Comparison of ENCODE assay signal across 9 mouse cellular contexts in the genomic region with DNA sequence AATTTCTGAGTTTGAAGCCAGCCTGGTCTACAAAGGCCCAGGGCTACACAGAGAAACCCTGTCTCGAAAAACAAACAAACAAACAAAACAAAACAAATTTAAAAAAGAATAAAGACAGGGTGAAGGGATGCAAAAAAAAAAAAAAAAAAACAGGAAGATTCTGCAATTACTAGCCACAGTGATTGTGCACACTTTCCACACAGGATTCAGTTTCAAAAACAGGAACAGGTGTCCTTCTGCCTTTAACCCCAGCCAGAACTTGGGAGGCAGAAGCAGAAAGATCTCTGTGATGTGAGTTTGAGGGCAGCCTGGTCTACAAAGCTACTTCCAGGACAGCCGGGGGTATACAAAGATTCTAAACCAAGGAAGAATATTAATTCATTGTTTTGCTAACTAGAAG. TPM values are rescaled to one million over a fixed set of nuclear protein-coding genes. Genes with fewer than 3 reads are reported as not detected.
DNase-seq lines count a peak whose midpoint lies in the region; ATAC-seq and TF ChIP-seq lines count a peak whose summit lies in the region.
"Had no signal": no experiment of that assay in that cellular context is flagged by ENCODE, and none has a peak within 500 bp of the region (broad histone marks: within the 10 kb centered on the region; RNA-seq: fewer than 3 reads in every experiment).

No protein-coding gene starts in this region.

- intact Hi-C loops in left cerebral cortex, postnatal 36 days (cut with DNase I), result no loop called here

- peaks cover 20% of the 10 kb centered on the region for H3K4me1 ChIP-seq in kidney, postnatal 0 days (replicated peaks; ENCODE audit: insufficient read depth, low read length)
- peaks cover 19% of the 10 kb centered on the region for H3K4me1 ChIP-seq in embryonic facial prominence, embryonic 12.5 days
- peaks cover 19% of the 10 kb centered on the region for H3K4me1 ChIP-seq in intestine, embryonic 16.5 days (ENCODE audit: control insufficient read depth, insufficient read depth, low read length)

- H3K27ac ChIP-seq in kidney, postnatal 0 days, result peak overlapping the region; percentile 89
- no peak overlapping the region for H3K27ac ChIP-seq in embryonic facial prominence, embryonic 12.5 days
- peak overlapping the region; percentile 73 for H3K27ac ChIP-seq in intestine, embryonic 16.5 days (ENCODE audit: low read length)

- DNase-seq in kidney, postnatal 0 days (ENCODE audit: low spot score), result no peak
- DNase-seq in kidney, postnatal 14 days, result no peak
- no peak for DNase-seq in left cerebral cortex, postnatal 36 days (ENCODE audit: low spot score in 2 of 2)
- no peak for DNase-seq in thymus, adult 18-20 months
- DNase-seq in spleen, postnatal 4 days (ENCODE audit: low spot score in 2 of 2), result no peak
- DNase-seq: right cerebral cortex, postnatal 14 days had no signal

- H3K9me3 ChIP-seq in kidney, postnatal 0 days (replicated peaks; ENCODE audit: low read length), result no peaks in the 10 kb centered on the region
- no peaks in the 10 kb centered on the region for H3K9me3 ChIP-seq in embryonic facial prominence, embryonic 12.5 days
- H3K9me3 ChIP-seq in intestine, embryonic 16.5 days (ENCODE audit: control insufficient read depth, low read length), result no peaks in the 10 kb centered on the region

- H3K79me2 ChIP-seq in myocyte (ENCODE audit: control insufficient read depth, insufficient read depth), result peaks cover 23% of the 10 kb centered on the region

- peak overlapping the region; percentile 62 for H3K4me2 ChIP-seq in kidney, postnatal 0 days (ENCODE audit: low read length)
- H3K4me2 ChIP-seq in embryonic facial prominence, embryonic 12.5 days (replicated peaks), result peak overlapping the region; percentile 96
- H3K4me2 ChIP-seq in intestine, embryonic 16.5 days (ENCODE audit: low read depth, low read length), result peak overlapping the region; percentile 78
- peak overlapping the region; percentile 88 for H3K4me2 ChIP-seq in myocyte (ENCODE audit: low read depth)

- no peak overlapping the region for H3ac ChIP-seq in myocyte (ENCODE audit: control insufficient read depth, insufficient read length)

- 76% methylated on average over 2 of the region's 2 CpGs for WGBS in kidney, postnatal 0 days
- WGBS in embryonic facial prominence, embryonic 12.5 days, result 74% methylated on average over 2 of the region's 2 CpGs
- WGBS in intestine, embryonic 16.5 days, result 67% methylated on average over 2 of the region's 2 CpGs

- no peak for TF ChIP-seq CTCF in kidney, postnatal 0 days (IDR thresholded peaks at IDR 0.05; ENCODE audit: low read depth)

- H3K9ac ChIP-seq in kidney, postnatal 0 days (ENCODE audit: low read depth, low read length), result peak overlapping the region; percentile 94; the same call in 1 of the 2 replicates
- peak overlapping the region; percentile 64; the same call in 1 of the 2 replicates for H3K9ac ChIP-seq in embryonic facial prominence, embryonic 12.5 days
- peak overlapping the region; percentile 69 for H3K9ac ChIP-seq in intestine, embryonic 16.5 days (ENCODE audit: low read depth, low read length)

- no peaks in the 10 kb centered on the region for H3K27me3 ChIP-seq in kidney, postnatal 0 days (ENCODE audit: insufficient read depth, low read length)
- no peaks in the 10 kb centered on the region for H3K27me3 ChIP-seq in embryonic facial prominence, embryonic 12.5 days
- no peaks in the 10 kb centered on the region for H3K27me3 ChIP-seq in intestine, embryonic 16.5 days (replicated peaks; ENCODE audit: control insufficient read depth, insufficient read depth, low read length)
- H3K27me3 ChIP-seq in myocyte (ENCODE audit: control insufficient read depth, insufficient read depth, insufficient read length), result no peaks in the 10 kb centered on the region

- peak overlapping the region; percentile 82 for H3K4me3 ChIP-seq in kidney, postnatal 0 days (replicated peaks; ENCODE audit: low read depth, low read length)
- peak overlapping the region; percentile 87 for H3K4me3 ChIP-seq in embryonic facial prominence, embryonic 12.5 days
- peak overlapping the region; percentile 90 for H3K4me3 ChIP-seq in intestine, embryonic 16.5 days (ENCODE audit: low read length)
- H3K4me3 ChIP-seq in myocyte, result peak overlapping the region; percentile 66

- TF ChIP-seq POLR2A in myocyte (IDR thresholded peaks at IDR 0.05; ENCODE audit: insufficient read length, low read depth), result no peak

- H3K36me3 ChIP-seq in kidney, postnatal 0 days (ENCODE audit: insufficient read depth, low read length), result no peaks in the 10 kb centered on the region
- peaks cover 9% of the 10 kb centered on the region; the same call in 1 of the 2 replicates for H3K36me3 ChIP-seq in embryonic facial prominence, embryonic 12.5 days
- no peaks in the 10 kb centered on the region for H3K36me3 ChIP-seq in intestine, embryonic 16.5 days (ENCODE audit: control insufficient read depth, insufficient read depth, low read length)
- no peaks in the 10 kb centered on the region for H3K36me3 ChIP-seq in myocyte (ENCODE audit: control insufficient read depth, insufficient read depth)

- ATAC-seq in kidney, postnatal 0 days (replicated peaks; ENCODE audit: low FRiP score, low read depth), result no peak
- no peak for ATAC-seq in embryonic facial prominence, embryonic 12.5 days (ENCODE audit: insufficient number of reproducible peaks, insufficient read depth, low FRiP score, low TSS enrichment)
- ATAC-seq in intestine, embryonic 16.5 days, result no peak

TF ChIP-seq in myocyte, 11 proteins besides CTCF, POLR2A, EP300 and RAD21:
- TF ChIP-seq MAX (IDR thresholded peaks at IDR 0.05; ENCODE audit: low read depth) (no peak), MYOD1 (IDR thresholded peaks at IDR 0.05; ENCODE audit: control insufficient read depth in 1 of 3, insufficient read length in 2 of 3, low read depth in 2 of 3) (peak in 2 of 3 experiments; percentile 35 to 43)

RNA-seq across cellular contexts. Expression of a gene that starts 1.3 kb away (rescaled TPM):
- polyA plus RNA-seq in kidney, postnatal 0 days (2015; fragmentation: Nextera tagmentation; extraction: Ambion mirVana), result 11.9 and 13.3 TPM in 2 replicates
- 12.3 and 12.6 TPM in 2 replicates for polyA plus RNA-seq in embryonic facial prominence, embryonic 12.5 days (2016; fragmentation: Nextera tagmentation; extraction: Ambion mirVana)
- 8.0 and 8.6 TPM in 2 replicates for polyA plus RNA-seq in intestine, embryonic 16.5 days (2015; fragmentation: Nextera tagmentation; extraction: Ambion mirVana)
- 27.2 TPM for polyA plus RNA-seq in myocyte (2012; fragmentation: generic; extraction: Trizol)
- 10 to 100 TPM; 30.7 to 38.4 TPM for total RNA-seq in left cerebral cortex, postnatal 36 days (2021)

RNA-seq across cellular contexts. Expression of a gene that starts 12.3 kb away (rescaled TPM):
- polyA plus RNA-seq in kidney, postnatal 0 days (2015; fragmentation: Nextera tagmentation; extraction: Ambion mirVana), result 60.8 and 61.3 TPM in 2 replicates
- 36.8 and 43.5 TPM in 2 replicates for polyA plus RNA-seq in embryonic facial prominence, embryonic 12.5 days (2016; fragmentation: Nextera tagmentation; extraction: Ambion mirVana)
- polyA plus RNA-seq in intestine, embryonic 16.5 days (2015; fragmentation: Nextera tagmentation; extraction: Ambion mirVana), result 38.6 and 44.8 TPM in 2 replicates
- polyA plus RNA-seq in myocyte (2012; fragmentation: generic; extraction: Trizol), result 29.5 TPM
- 10 to 100 TPM; 19.5 to 20.5 TPM for total RNA-seq in left cerebral cortex, postnatal 36 days (2021)

RNA-seq across cellular contexts. Expression of a gene that starts 12.8 kb away (rescaled TPM):
- polyA plus RNA-seq in kidney, postnatal 0 days (2015; fragmentation: Nextera tagmentation; extraction: Ambion mirVana), result 49.3 and 61.1 TPM in 2 replicates
- polyA plus RNA-seq in embryonic facial prominence, embryonic 12.5 days (2016; fragmentation: Nextera tagmentation; extraction: Ambion mirVana), result 148 and 152 TPM in 2 replicates
- 114 and 139 TPM in 2 replicates for polyA plus RNA-seq in intestine, embryonic 16.5 days (2015; fragmentation: Nextera tagmentation; extraction: Ambion mirVana)
- 28.2 TPM for polyA plus RNA-seq in myocyte (2012; fragmentation: generic; extraction: Trizol)
- 1 to 10 TPM in 1 of 2 experiments, under 1 TPM in 1; 0.43 to 1.1 TPM for total RNA-seq in left cerebral cortex, postnatal 36 days (2021)

RNA-seq across cellular contexts. Expression of a gene that starts 30.0 kb away (rescaled TPM):
- 66.7 and 67.7 TPM in 2 replicates for polyA plus RNA-seq in kidney, postnatal 0 days (2015; fragmentation: Nextera tagmentation; extraction: Ambion mirVana)
- polyA plus RNA-seq in embryonic facial prominence, embryonic 12.5 days (2016; fragmentation: Nextera tagmentation; extraction: Ambion mirVana), result 84.3 and 85.0 TPM in 2 replicates
- polyA plus RNA-seq in intestine, embryonic 16.5 days (2015; fragmentation: Nextera tagmentation; extraction: Ambion mirVana), result 65.8 TPM in 2 replicates
- 51.8 TPM for polyA plus RNA-seq in myocyte (2012; fragmentation: generic; extraction: Trizol)
- total RNA-seq in left cerebral cortex, postnatal 36 days (2021), result 1,000 to 10,000 TPM; 1,090 to 1,186 TPM

RNA-seq across cellular contexts. Expression of a gene that starts 36.8 kb away (rescaled TPM):
- 7.4 and 9.9 TPM in 2 replicates for polyA plus RNA-seq in kidney, postnatal 0 days (2015; fragmentation: Nextera tagmentation; extraction: Ambion mirVana)
- polyA plus RNA-seq in embryonic facial prominence, embryonic 12.5 days (2016; fragmentation: Nextera tagmentation; extraction: Ambion mirVana), result 11.4 and 11.5 TPM in 2 replicates
- polyA plus RNA-seq in intestine, embryonic 16.5 days (2015; fragmentation: Nextera tagmentation; extraction: Ambion mirVana), result 13.6 and 13.7 TPM in 2 replicates
- 8.9 TPM for polyA plus RNA-seq in myocyte (2012; fragmentation: generic; extraction: Trizol)
- 100 to 1,000 TPM; 106 to 122 TPM for total RNA-seq in left cerebral cortex, postnatal 36 days (2021)
